Mouse (Mus musculus) adrenal gland, postnatal 25 days (tissue): Measurements from ENCODE around the gene Zc3hav1. TPM values are rescaled to one million over a fixed set of nuclear protein-coding genes. Genes with fewer than 3 reads are reported as not detected.

Source experiments
- DNase-seq: peaks from one replicate; pipeline ENCODE4 v3.0.0; 2021; ENCODE audit warnings: mixed read lengths
- total RNA-seq: library from RNA; stranded (reverse); gene quantifications from 2 replicates; pipeline ENCODE4 v1.2.3, GENCODE M21; 2021

Gene Zc3hav1
- total RNA-seq, 1 experiment from 2014 or later, result 70.3 TPM

DNA sequence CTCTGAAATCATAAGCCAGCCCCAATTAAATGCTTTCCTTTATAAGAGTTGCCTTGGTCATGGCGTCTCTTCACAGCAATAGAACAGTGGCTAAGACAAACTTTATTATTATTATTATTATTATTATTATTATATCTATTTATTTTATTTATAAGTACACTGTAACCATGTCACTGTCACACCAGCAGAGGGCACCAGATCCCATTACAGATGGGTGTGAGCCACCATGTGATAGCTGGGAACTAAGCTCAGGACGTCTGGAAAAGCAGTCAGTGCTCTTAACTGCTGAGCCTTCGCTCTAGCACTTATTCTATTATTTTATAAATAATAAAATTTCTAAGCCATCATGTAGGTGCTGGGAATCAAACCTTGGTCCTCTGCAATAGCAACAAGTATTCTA is 60.7 kb downstream of the Zc3hav1 start:
- no peak for DNase-seq

DNA sequence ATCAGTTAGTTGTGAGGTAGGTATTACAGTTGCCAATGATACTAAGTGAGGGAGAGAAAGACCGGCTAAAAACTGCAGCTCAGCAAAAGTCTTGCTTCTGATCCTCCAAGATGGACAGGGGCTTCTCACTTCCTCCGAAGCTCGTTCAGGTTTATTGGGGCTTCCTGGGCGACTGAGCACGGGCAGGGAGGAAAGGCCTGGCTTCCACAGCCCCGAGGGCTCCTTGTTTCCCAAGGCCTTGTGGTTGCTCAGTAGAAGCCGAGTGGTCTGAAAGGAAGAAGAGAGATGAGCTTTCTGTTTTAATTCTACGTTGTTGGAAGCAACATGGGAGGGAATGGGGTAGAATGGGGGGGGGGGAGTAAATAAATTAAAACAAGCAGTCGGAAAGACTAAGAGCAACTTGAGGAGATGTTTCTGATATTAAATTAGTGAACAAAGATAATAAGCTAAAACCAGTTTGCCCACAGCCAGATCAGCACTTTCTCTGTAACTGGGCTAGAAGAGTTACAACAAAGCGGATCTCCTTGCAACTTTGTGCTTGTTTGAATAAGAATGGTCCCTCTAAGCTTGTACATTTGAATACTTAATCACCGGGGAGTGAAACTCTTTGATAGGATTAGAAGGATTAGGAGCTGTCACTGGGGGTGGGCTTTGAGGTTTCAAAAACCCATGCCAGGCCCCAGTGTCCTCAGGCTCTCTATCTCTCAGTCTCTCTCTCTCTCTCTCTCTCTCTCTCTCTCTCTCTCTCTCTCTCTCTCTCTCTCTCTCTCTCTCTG is 61.3 kb downstream of the Zc3hav1 start:
- DNase-seq, result no peak

DNA sequence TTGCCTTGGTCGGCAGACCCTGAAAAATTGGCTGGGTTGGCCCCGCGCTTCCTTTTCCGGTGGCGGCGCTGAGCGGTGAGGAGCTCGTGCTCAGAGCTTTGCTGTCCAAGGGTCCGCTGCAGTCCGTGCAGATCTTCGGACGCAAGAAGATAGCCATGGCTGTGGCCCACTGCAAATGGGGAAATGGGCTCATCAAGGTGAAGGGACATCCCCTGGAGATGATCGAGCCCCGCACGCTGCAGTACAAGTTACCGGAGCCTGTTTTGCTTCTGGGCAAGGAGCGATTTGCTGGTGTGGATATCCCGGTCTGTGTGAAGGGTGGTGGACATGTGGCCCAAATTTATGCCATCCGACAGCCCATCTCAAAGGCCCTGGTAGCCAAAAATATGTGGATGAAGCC is 70.0 kb downstream of the Zc3hav1 start:
- no peak for DNase-seq

DNA sequence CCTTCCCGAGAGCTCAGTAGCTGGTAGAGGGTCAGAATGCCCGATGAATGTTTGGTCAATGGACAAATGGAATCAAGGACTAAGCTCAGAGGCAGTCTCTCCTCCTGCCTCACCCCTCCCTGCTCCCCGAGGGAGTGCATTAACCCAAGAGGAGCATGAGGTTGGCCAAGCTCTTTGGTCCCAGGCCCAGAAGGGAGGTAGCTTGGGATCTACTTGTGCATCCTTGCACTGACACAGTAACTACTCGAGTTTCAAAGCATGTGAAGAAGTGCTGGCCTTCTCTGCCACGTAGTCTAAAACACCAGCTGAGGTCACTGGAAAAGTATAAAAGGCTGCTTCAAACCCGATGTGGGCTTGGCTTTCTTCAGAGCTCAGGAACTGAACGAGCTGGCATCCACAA is 89.9 kb downstream of the Zc3hav1 start:
- DNase-seq, result no peak

DNA sequence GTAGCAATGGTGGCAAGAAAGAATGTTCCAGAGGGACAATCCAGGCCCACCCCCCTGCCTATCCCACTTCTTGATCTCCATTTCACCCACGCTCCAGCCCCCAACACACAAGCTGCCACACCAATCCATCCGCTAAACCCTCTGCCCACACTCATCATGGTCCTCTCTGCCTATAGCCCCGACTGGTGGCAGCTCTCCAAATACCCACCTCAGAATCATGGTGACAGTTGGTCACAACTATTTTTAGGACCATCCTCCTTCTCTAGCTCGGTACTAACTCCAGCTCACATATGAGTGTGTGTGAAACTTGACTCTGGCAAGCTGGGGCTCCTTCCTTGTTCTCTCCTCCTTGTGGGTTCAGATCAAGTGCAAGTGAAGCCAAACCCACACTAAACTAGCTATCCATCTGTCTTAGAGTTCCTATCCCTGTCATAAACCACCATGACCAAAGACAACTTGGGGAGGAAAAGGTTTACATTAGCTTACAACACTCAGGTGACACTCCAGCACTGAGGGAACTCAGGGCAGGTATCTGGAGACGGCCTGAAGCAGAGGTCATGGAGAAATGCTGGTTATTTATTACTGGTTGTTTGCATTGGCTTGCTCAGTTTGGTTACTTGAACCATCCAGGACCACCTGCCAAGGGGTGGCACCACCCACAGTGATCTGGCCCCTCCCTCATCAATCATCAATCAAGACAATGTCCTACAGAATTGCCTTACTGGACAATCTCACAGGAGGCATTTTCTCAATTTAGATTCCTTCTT is 90.8 kb downstream of the Zc3hav1 start:
- no peak for DNase-seq

DNA sequence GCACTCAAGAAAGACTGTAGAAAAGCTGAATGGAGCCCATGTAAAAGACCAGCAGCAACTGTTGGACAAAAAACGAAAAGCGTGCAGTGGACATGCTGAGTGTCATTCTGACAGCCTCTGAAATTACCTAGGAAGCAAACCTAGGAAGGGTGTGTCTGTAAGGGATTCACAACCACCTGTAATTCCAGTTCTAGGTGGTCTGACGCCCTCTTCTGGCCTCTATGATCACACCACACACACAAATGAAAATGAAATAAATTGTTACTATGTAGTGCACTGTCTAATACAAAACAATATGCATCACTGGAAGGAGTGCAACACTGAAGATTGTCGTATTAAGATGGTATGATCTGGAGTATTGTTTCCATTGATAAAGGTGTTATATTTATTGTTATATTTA is 92.5 kb downstream of the Zc3hav1 start:
- DNase-seq, result no peak

DNA sequence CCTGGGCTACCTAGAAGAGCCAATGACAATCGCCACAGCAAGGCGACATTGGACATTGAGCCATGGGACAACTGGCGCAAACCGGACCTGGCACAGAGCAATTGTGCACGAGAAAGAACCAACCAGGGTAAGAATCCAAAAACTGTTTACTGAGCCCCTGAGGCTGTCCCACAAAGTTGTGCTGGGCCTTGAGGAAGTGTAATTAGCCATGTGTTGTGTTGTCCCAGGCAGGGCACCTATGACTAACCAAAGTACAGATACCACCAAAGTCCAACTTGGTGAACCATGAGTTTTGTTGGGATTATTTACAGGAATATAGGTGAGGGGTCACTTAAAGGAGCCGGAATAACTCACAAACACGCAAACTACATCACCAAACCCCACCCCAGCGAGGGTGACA is 96.9 kb downstream of the Zc3hav1 start:
- no peak for DNase-seq

DNA sequence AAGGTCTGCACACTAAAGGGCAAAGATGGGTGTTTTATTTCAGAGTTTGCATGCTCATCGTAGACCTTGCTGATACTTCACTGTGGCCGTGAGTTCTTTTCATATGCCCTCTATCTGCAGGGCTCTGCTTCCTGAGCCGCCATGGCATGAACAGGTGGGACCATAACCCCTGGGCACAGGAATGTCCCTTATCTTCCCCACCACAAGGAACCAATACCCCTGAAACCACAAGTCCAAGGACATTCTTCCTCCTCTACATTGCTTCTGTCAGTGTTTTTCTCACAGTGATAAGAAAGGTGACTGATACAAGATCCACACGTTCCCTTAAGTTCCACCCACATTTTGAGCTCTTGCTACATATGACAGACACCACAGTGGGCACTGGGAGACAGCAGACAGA is 97.6 kb downstream of the Zc3hav1 start:
- DNase-seq, result no peak

DNA sequence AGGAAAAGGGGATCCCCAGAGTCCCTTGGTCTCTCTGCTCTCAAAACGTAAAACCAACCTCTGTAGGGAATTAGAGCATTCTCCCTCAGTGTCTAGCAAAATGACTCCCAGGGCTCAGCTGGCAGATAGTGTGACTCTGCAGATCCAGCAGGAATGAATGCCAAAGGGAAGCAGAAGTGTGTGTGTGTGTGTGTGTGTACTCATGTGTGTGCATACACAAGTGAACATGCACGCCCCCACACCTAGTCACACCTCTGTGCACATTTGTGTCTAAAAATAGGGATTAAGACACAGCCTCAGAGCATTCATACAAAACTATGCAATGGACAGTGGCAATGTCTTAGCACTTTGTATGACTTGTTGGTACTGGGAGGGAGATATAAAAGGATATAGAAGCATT is 98.6 kb downstream of the Zc3hav1 start:
- DNase-seq, result no peak

Other genes starting within 250 kb of the Zc3hav1 start
- gene Tmem213, start 245.3 kb downstream of the Zc3hav1 start, total RNA-seq, result not detected in 2 replicates
- 0.76 and 0.79 TPM in 2 replicates for gene Atp6v0a4, start 230.0 kb downstream of the Zc3hav1 start, total RNA-seq
- 4.3 and 5.1 TPM in 2 replicates for gene D630045J12Rik, start 100.6 kb downstream of the Zc3hav1 start, total RNA-seq
- 4.9 TPM in 2 replicates for gene Zc3hav1l, start 55.3 kb downstream of the Zc3hav1 start, total RNA-seq
- gene Ttc26, start 26.9 kb upstream of the Zc3hav1 start, total RNA-seq, result 2.5 and 2.7 TPM in 2 replicates
- 34.2 and 39.3 TPM in 2 replicates for gene Ubn2, start 79.3 kb upstream of the Zc3hav1 start, total RNA-seq
- gene Fmc1, start 178.9 kb upstream of the Zc3hav1 start, total RNA-seq, result 102 and 114 TPM in 2 replicates
- 213 and 228 TPM in 2 replicates for gene Luc7l2, start 196.7 kb upstream of the Zc3hav1 start, total RNA-seq